Mouse (Mus musculus) layer of hippocampus, adult 18-20 months (tissue): ENCODE data around the gene BC107364. TPM values are rescaled to one million over a fixed set of nuclear protein-coding genes. Genes with fewer than 3 reads are reported as not detected.
"Not testable (repeated sequence)": the region's sequence is repeated elsewhere in the genome, so short reads cannot be mapped to it uniquely, and the experiment has no call there.

Experiments used
- DNase-seq, 2 experiments: peaks; one replicate each; pipeline ENCODE4 v3.0.0; 2022; ENCODE audit warnings: low spot score in 2 of 2
- total RNA-seq, 2 experiments: library from RNA; stranded (reverse); gene quantifications; 2 replicates each; pipeline ENCODE4 v1.2.3; 2021

The BC107364 gene
- total RNA-seq, 2 experiments from 2014 or later: not detected

GRCm38 (mm10) chr3:96486064-96486827 lies 34.1 kb upstream of the BC107364 start:
- not testable (repeated sequence) for DNase-seq

- DNase-seq: no peak
Measured at GRCm38 (mm10) chr3:96485361-96485760, 33.3 kb upstream of the BC107364 start.

GRCm38 (mm10) chr3:96484921-96485320 lies 32.8 kb upstream of the BC107364 start:
- no peak for DNase-seq

- no peak for DNase-seq
Measured at GRCm38 (mm10) chr3:96483946-96484345, 31.8 kb upstream of the BC107364 start.

- DNase-seq: not testable (repeated sequence)
Measured at GRCm38 (mm10) chr3:96483044-96483443, 30.9 kb upstream of the BC107364 start.

- no peak for DNase-seq
Measured at GRCm38 (mm10) chr3:96482451-96482850, 30.3 kb upstream of the BC107364 start.

- DNase-seq: no peak
Measured at GRCm38 (mm10) chr3:96481856-96482255, 29.8 kb upstream of the BC107364 start.

GRCm38 (mm10) chr3:96480684-96481270 lies 28.7 kb upstream of the BC107364 start:
- DNase-seq: no peak

- no peak for DNase-seq
Measured at GRCm38 (mm10) chr3:96479249-96479648, 27.1 kb upstream of the BC107364 start.

GRCm38 (mm10) chr3:96477558-96477957 lies 25.5 kb upstream of the BC107364 start:
- DNase-seq: no peak

GRCm38 (mm10) chr3:96477084-96477483 lies 25.0 kb upstream of the BC107364 start:
- no peak for DNase-seq

- DNase-seq: no peak
Measured at GRCm38 (mm10) chr3:96474909-96475655, 23.0 kb upstream of the BC107364 start.

GRCm38 (mm10) chr3:96473556-96473955 lies 21.4 kb upstream of the BC107364 start:
- DNase-seq: not testable (repeated sequence)

GRCm38 (mm10) chr3:96472066-96472465 lies 20.0 kb upstream of the BC107364 start:
- no peak for DNase-seq

GRCm38 (mm10) chr3:96469626-96470025 lies 17.5 kb upstream of the BC107364 start:
- DNase-seq: no peak

- DNase-seq: not testable (repeated sequence)
Measured at GRCm38 (mm10) chr3:96468335-96468734, 16.2 kb upstream of the BC107364 start.

GRCm38 (mm10) chr3:96467641-96468040 lies 15.5 kb upstream of the BC107364 start:
- no peak for DNase-seq

GRCm38 (mm10) chr3:96463891-96464290 lies 11.8 kb upstream of the BC107364 start:
- DNase-seq: no peak

GRCm38 (mm10) chr3:96460568-96460870 lies 8.4 kb upstream of the BC107364 start:
- DNase-seq: not testable (repeated sequence)

GRCm38 (mm10) chr3:96459757-96460567 lies 7.9 kb upstream of the BC107364 start:
- DNase-seq: not testable (repeated sequence)

- DNase-seq: not testable (repeated sequence)
Measured at GRCm38 (mm10) chr3:96458886-96459439, 6.9 kb upstream of the BC107364 start.
